Mouse (Mus musculus) hematopoietic stem cell, adult 5-6 weeks (primary cell): ENCODE data around the gene Anln. TPM values are rescaled to one million over a fixed set of nuclear protein-coding genes. Genes with fewer than 3 reads are reported as not detected.

ENCODE experiments used
- ATAC-seq, 2 experiments: fragments of 125-278 bp in 1 of 2; replicated peaks in 1 of 2; 2 replicates each; pipeline ENCODE4 v1.8.0; 2016 to 2017; ENCODE audit warnings: inconsistent platforms in 2 of 2, mild to moderate bottlenecking in 2 of 2, moderate number of reproducible peaks in 2 of 2, low read depth in 1 of 2, moderate TSS enrichment in 1 of 2; ENCODE audit not compliant: low FRiP score in 2 of 2, poor library complexity in 2 of 2, severe bottlenecking in 2 of 2, insufficient read depth in 1 of 2, low TSS enrichment in 1 of 2
- total RNA-seq: library from RNA; stranded (forward); fragments of 172-1452, 232-1000 nt; gene quantifications from 2 replicates; pipeline ENCODE4 v1.2.3, GENCODE M21; 2017

The Anln gene
- 36.2 and 39.2 TPM in 2 replicates for total RNA-seq

DNA sequence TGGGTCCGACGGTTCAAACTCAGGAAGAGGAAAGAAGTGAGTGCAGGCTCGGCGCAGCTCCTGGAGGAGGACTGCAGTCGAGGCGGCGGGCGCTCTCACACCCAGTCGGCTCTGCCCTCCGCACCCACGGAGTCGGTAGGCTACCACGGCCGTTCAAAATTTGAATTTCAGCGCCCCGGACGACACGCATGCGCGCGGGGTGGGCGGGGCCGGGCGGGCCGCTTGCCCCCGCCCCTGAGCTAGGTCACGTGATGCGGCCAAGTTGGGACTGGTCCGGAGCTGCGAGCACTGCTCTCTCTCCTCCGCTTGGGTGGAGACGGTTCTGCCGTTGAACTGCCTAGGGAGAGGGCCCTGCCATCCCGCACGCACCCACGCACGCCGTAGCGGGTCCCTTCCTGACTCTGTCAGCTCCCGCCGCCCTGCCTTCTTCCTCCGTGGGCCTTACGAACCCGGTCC is at the start of gene Anln:
Gene Anln, minus strand, starts transcription at position 168 of the 456 bp plus-strand sequence.
- peak; percentile 91 to 94 for ATAC-seq

DNA sequence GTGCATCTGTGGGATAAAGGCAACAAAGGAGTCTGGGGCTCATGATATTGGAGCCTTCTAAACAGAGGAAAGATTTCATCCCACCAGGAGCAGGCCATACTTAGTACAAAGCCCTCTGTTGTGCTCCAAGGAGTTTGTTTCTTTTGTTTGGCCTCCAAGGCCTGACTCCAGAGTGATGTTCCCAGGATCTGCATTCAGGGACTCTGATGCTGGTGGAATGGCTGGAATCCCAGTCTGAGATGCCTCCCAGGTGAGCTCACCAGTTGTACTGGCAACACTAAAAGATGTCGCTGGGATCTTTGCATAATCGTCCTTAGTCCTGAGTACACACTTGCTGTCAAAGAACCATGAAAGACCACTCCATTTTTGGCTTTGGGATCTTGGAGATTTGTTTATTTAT is 45.1 kb upstream of the Anln start:
- no peak for ATAC-seq

DNA sequence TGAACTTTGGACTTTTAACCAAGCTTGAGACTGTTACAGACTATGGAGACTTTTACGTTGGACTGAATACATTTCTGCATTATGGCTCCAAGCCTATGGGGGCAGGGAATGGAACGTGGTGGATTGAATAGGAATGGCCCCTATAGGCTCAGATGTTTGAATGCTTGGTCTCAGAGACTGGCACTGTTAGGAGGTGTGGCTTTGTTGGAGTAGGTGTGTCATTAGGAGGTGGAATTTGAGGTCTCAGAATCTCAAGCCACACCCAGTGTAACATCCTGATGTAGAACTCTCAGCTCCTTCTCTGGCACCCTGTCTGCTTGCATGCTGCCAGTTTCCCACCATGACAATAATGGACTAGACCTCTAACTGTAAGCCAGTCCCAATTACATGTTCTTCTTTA is 44.2 kb upstream of the Anln start:
- ATAC-seq, result no peak

DNA sequence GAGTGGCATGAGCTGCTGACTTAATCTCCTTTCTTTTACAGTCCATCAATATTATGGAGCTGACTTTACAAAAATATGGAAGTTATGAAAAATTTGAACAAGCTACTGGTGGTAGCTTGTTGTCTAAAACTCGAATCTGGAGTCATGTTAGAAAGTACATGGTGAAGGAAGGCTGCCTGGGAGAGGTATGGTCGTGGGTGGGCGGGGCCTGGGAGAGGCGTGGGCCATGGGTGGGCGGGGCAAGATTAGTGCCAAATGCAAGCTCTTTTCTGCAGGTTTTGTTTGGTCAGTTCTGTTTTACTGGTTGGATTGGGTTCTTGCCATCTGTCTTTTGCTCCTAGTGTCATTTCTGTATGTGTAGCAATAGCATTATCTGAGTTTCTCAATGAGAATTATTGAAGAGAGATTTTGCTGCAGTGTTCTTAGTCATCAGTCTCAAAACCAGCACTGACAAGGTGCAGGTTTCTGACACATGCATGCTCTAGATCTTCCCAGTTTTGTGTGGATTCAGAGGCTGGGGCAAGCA is 41.4 kb upstream of the Anln start:
- peak in 1 of 2 experiments; percentile 49; a peak in 2 of 4 replicates for ATAC-seq

DNA sequence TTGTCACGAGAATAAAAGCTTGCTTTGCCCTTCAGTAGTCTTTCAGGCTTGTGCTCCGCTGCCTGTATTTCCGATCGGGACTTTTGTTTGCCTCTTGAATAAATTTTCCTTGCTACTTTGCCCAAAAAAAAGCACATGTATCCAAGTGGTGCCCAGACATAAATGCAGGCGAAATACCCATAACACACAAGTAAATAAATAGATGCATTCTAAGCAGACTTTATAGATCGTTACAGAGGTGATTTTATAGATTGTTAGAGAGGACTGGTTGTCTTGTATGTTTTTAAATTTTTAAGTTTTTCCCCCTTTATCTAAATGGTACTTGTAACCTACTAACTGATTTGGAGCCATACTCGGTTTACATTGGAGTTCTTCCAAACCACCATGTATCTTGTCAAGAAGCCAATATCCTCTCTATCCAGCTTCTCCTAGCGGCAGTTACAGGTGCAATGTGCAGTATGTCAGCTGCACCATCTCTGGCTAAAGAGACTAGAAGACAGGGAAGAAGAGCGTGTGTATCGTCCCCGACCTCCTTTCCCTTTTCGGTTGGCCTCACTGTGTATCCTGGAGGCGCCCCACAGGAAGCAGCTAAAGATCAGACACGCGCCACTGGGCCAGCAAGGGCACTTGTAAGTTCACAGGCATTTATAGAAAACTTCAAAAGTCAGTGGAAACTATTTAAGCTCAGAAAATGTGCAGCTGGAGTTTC is 40.7 kb upstream of the Anln start:
- ATAC-seq, result peak; percentile 52 to 65; a peak in 2 of 4 replicates

DNA sequence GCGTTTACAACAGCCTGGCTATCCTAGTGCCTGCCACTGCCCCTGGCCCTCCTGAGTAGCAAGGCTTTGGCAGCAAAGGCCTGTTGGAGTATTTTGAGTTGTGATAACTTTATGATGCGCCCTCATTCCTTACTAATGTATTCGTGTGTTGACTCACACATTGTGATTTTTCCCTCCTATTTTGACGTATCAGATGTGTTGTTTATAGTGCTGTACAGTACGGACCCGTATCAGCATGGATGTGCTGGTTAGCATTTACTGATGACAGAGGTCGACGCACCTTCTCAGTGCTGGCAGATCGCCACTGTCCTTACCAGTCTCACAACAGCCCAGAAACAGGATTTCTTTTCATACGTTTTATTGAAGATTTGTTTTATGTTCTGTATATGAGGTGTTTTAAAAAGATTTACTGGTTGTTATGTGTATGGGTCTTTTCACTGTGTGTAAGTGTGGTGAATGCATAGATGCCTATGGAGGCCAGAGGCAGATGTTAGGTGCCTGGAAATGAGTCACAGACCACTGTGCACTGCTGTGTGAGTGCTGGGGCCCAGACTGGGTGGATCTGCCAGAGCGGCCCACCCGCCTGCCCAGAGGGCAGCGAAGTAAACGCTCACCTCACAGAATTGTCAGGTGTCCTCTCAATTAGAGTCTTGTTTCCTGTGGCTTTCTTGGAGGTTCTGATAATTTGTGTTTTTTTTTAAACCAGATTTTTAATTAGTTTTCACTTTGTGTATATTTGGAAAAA is 39.9 kb upstream of the Anln start:
- ATAC-seq, result no peak

DNA sequence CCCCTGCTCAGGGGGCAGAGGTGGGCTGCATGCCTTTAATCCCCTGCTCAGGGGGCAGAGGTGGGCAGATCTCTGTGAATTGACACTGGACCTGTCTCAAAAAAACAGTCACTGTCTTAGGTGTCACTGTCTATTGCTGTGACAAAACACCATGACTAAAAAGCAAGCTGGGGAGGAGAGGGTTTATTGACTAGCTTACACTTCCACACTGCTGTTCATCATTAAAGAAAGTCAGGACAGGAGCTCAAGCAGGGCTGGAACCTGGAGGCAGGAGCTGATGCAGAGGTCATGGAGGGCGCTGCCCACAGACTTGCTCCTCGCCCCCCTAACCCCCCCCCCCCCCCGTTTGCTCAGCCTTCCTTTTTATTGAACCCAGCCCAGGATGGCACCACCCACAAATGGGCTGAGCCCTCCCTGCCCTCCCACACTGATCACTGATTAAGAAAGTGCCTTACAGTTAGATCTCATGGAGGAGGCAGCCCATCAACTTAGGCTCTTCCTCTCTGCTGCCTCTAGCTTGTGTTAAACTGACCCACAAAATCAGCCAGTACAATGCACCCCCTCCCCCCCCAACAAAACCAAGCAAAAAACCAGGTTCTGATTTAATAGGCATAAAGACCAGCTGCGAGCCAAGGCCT is 39.2 kb upstream of the Anln start:
- ATAC-seq, result no peak

DNA sequence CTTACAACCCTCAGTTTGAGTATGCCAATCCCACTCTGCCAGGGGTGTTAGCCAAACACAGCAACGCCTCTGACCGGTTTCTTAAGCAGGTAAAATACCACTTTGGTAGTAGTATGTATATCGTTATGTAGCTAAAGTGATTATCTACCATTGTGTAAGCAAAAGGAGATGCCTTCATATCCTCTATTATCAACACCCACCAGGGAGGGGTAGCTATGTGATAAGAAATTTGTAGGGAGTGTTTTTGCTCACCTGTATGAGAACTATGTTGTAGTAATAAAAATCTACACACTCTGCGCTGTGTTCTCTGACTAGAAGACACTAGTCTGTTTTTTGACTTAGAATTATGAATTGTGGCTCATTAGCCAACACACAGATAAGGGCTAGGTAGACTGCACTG is 35.7 kb upstream of the Anln start:
- ATAC-seq, result no peak

DNA sequence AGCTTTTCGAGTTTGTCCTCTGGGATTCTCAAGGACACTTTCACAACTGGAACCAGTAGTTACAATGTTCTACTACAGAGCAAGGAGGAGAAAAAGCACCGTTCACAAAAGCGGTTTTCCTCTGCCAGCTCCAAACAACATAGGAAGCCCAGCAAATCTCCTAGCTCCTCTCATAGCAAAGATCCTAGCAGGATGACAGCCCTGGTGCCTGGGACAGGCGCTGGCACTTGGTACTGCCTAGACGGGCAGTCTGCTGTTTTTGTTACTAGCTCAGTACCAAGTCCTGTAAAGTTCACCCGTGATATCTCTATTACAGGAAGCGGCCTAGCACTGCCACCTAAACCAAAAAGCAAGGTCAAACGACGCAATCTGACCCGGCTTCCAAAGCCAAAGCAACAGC is 35.2 kb upstream of the Anln start:
- no peak for ATAC-seq

DNA sequence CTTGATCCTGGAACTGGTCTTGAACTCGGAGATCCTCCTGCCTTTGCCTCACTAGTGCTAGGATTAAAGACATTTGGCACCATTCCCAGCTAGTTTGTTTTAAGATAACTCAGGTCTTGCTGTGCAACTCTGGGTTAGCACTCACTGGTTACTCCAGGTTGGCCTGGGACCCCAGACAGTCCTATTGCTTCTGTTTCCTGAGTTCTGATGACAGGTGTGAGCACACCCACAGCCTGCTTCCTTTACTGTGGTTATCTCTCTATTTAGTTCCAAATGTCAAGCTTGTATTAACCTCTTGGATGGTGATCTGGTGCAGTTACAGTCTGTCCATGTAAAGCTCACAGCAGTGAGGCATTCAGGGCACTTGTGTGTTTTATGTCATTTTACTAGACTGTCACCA is 34.5 kb upstream of the Anln start:
- ATAC-seq, result no peak

DNA sequence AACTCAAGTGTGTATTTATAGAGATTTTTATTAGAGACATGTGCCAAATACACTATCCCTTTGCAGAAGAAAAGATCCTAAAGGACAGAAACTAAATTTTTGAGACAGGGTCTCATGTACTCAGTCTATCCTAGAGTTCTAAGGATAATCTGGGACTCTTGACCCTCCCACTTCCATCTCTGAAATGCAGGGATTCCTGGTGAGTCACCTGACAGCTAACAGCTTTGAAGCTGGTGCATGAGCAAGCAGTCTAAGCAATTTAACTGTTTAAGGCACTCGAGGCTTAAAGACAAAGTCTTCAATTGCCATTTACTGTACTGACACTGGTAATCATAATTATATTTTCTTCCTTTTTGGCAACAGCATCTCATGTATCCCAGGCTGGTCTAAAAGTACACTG is 33.6 kb upstream of the Anln start:
- ATAC-seq, result no peak

DNA sequence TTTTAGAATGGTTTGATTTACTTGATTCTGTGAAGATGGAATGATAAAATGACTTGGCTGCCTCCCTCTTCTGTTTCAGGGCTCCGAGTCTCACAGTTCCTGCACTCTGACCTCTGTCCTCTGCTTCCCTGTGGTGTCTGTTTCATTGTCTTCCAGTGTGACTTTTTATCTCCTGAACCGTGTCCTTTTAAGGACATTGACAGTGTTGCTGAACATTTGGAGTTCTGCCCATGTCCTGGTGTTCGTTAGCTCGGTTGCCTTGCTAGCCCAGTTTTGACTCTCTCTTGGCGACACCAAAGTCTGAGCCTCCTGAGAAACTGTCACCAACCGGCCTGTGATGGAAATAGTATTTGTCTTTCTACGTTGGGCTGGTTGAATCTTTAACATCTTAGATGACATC is 31.5 kb upstream of the Anln start:
- no peak for ATAC-seq

DNA sequence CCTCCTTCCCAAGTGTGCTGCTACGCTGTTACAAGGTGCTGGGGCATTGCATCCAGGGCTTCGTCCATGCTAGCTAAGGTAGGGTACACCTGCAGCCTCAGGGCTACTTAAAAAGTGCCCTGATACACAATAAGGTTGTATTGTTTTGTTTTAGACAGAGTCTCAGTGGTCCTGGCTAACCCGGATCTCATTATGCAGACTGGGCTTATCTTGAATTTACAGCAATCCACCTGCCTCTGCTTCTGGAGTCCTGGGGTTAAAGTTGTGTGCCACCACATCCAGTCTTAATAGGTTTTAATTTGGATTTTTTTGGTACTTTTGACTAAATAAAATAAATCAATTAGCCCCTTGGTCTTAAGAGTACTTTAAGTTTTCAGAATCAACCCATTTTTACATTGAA is 30.9 kb upstream of the Anln start:
- ATAC-seq, result no peak

DNA sequence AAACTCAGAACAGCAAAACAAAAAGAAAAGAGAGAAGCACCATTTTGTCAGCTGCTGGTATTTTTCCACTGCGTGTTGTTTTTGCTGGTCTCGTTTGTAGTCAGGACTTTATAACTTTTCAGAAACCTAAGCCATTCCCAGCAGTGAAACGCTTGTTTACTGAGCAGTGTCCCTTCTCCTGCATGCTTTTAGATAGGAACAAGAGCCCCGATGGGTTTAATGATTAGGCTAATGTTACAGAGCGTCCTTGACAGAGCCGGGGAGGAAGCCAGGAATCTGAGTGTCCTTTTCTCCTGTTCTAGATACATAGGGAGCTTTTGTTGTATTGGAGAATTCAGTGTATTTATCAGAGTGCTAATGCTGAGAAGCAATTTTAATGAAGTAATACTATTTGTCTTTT is 28.6 kb upstream of the Anln start:
- ATAC-seq, result no peak

DNA sequence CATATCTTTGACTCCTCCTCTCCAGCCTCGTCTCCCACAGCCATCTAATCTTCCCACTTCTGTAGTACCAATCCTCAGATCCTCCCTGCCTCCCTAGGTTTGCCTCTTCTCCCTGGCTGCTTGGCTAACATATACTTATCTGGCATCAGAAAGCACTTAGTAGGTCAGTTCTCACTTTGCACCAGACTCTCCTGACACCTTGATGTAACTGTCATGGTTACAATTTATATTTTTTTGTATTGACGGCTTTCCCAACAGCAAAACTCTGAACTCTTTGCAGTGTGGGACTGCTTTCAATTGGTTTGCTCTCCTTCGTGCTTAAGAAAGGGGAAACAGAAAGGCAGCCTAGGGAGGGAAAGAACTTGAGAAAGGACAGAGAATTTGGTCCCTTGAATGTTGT is 27.2 kb upstream of the Anln start:
- ATAC-seq, result no peak

DNA sequence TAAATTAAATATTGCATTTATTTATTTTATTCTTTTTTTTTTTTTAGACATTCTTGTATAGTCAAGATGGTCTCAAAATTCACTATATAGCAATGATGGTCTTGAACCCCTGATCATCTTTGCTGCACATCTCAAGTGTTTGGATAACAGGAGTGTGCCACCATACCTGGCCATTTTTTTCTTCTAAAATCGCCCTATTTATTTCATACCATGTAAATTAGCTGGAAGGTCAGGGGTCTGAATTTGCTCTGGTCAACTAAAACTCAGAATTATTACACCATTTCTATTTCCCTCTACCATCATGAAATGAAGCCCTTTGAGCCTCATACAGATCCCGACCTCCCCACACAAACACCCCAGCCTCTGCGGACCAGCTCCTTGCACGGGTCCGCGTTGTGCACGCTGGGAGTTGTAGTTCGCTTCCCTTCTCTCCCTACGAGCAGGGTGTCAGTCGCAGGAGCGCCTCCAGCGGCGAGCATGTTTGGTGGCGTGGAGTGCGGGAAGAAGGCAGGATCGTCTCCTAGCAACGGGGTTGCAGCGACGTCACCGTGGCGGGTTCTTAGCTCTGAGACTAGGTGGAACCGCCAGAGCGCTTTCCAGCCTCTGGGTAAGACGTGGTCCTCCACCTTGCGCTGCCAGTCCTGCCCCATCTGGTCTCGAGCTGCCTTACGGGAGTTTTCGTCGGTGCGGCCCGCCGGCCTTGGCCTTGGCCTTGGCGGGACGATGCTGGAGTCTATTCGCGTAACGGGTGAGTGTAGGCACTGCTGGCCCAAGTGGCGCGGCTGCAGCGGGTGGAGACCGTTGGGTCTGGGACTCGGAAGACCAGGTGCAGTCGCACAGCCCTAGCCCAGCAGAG is 22.2 kb upstream of the Anln start, which contains the start of gene 9530077C05Rik:
Gene 9530077C05Rik, plus strand, starts transcription at position 512 of the 856 bp plus-strand sequence.
- peak; percentile 100 for ATAC-seq

DNA sequence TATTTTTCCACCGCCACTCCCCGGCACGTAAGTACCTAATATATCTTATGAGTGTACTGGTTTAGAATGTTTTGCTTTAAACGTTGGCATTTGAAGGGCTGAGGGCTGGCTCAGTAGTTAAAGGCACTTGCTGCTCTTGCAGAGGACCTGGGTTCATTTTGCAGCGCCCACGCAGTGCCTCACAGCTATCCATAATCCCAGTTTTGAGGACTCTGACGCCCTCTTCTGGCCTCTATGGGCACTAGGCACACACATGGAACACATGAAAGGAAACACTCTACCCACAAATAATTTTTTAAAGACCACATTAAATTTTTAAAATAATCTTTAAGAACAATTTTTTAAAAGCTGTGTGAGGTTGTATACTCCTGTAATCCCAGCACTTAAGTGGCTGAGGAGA is 20.5 kb upstream of the Anln start:
- no peak for ATAC-seq
